Mouse (Mus musculus) limb, embryonic 14.5 days (tissue): ENCODE data around the gene Ehhadh. TPM values are rescaled to one million over a fixed set of nuclear protein-coding genes. Genes with fewer than 3 reads are reported as not detected.

Experiments
- ATAC-seq: fragments of 200-750 bp; cut with Nextera tagmentation; 2 replicates; pipeline ENCODE4 v1.8.0; 2017; ENCODE audit warnings: low read depth, moderate number of reproducible peaks, moderate TSS enrichment; ENCODE audit not compliant: low FRiP score
- DNase-seq: peaks from one replicate; pipeline ENCODE4 v3.0.0-alpha.2; 2015; ENCODE audit warnings: low spot score
- H3K27ac ChIP-seq: fragments of 300-500 bp; sonication (generic); replicated peaks from 2 replicates; pipeline ENCODE4 v1.5.1; 2014; ENCODE audit warnings: low read depth, mild to moderate bottlenecking, low read length, moderate library complexity, mixed read lengths
- H3K27me3 ChIP-seq: fragments of 300-500 bp; sonication (generic); 2 replicates; pipeline ENCODE4 v1.6.1; 2014; ENCODE audit warnings: low read length, mixed read lengths; ENCODE audit not compliant: control insufficient read depth, insufficient read depth
- H3K36me3 ChIP-seq: fragments of 300-500 bp; sonication (generic); 2 replicates; pipeline ENCODE4 v1.6.1; 2014; ENCODE audit warnings: mild to moderate bottlenecking, low read length, moderate library complexity, mixed read lengths; ENCODE audit not compliant: control insufficient read depth, insufficient read depth
- H3K4me1 ChIP-seq: fragments of 300-500 bp; sonication (generic); 2 replicates; pipeline ENCODE4 v1.6.1; 2014; ENCODE audit warnings: antibody characterized with exemption, low read length, mixed read lengths; ENCODE audit not compliant: control insufficient read depth, insufficient read depth
- H3K4me2 ChIP-seq: fragments of 300-500 bp; sonication (generic); replicated peaks from 2 replicates; pipeline ENCODE4 v1.6.1; 2014; ENCODE audit warnings: low read depth, mild to moderate bottlenecking, low read length, moderate library complexity; ENCODE audit not compliant: severe bottlenecking
- H3K4me3 ChIP-seq: fragments of 300-500 bp; sonication (generic); replicated peaks from 2 replicates; pipeline ENCODE4 v1.5.1; 2014; ENCODE audit warnings: low read length
- H3K9ac ChIP-seq: fragments of 300-500 bp; sonication (generic); 2 replicates; pipeline ENCODE4 v1.6.1; 2014; ENCODE audit warnings: mild to moderate bottlenecking, low read depth, low read length, moderate library complexity; ENCODE audit not compliant: severe bottlenecking
- H3K9me3 ChIP-seq: fragments of 300-500 bp; sonication (generic); 2 replicates; pipeline ENCODE4 v1.6.1; 2016; ENCODE audit warnings: low read length; ENCODE audit not compliant: control insufficient read depth
- POLR2A ChIP-seq: fragments of 200-500 bp; IDR thresholded peaks from 2 replicates; pipeline ENCODE4 v1.8.0; 2012; ENCODE audit warnings: inconsistent platforms, mild to moderate bottlenecking, moderate library complexity, borderline replicate concordance; ENCODE audit not compliant: insufficient read depth, insufficient read length; ENCODE audit errors: extremely low read depth
- WGBS: fragments of 180-500 bp; shearing (Covaris S2); extraction: QIAGEN DNeasy Blood & Tissue Kit; methylation state at CpG from one replicate; pipeline ENCODE4 v1.1.7; 2014; 5-methylcytosine and 5-hydroxymethylcytosine counted together
- polyA plus RNA-seq, 2 experiments: library from polyadenylated mRNA; depleted of rRNA in 1 of 2; stranded (reverse) in 1 of 2; unstranded in 1 of 2; fragments of >200 nt; fragmentation: Nextera tagmentation in 1 of 2; extraction: Ambion mirVana in 1 of 2; gene quantifications; 2 replicates each; pipeline versions ENCODE4 v1.2.1 to v1.2.3; 2012 to 2014

Ehhadh gene
- polyA plus RNA-seq, 2 experiments, result 2.3 to 4.7 TPM

GRCm38 (mm10) chr16:21833469-21833868 lies 45.9 kb upstream of the Ehhadh start:
- ATAC-seq (no peak), DNase-seq (no peak)
- no peak overlapping the region for H3K4me2 ChIP-seq
- WGBS, result 70% methylated on average over 1 of the region's 1 CpGs
- no peaks in the 10 kb centered on the region for H3K4me1 ChIP-seq
- H3K9ac ChIP-seq, result no peak overlapping the region
- no peak overlapping the region for H3K27ac ChIP-seq
- H3K4me3 ChIP-seq, result no peak overlapping the region
- no peaks in the 10 kb centered on the region for H3K9me3 ChIP-seq
- H3K36me3 ChIP-seq, result no peaks in the 10 kb centered on the region
- no peak for TF ChIP-seq POLR2A
- no peaks in the 10 kb centered on the region for H3K27me3 ChIP-seq

- TF ChIP-seq POLR2A, result no peak
- H3K4me2 ChIP-seq, result no peak overlapping the region
- no peak overlapping the region for H3K4me3 ChIP-seq
- DNase-seq, result no peak
- H3K27ac ChIP-seq, result no peak overlapping the region
- WGBS, result 69% methylated on average over 5 of the region's 5 CpGs
- no peaks in the 10 kb centered on the region for H3K36me3 ChIP-seq
- no peak overlapping the region for H3K9ac ChIP-seq
- no peak for ATAC-seq
- H3K4me1 ChIP-seq, result peaks cover 9% of the 10 kb centered on the region
- H3K27me3 ChIP-seq, result no peaks in the 10 kb centered on the region
- H3K9me3 ChIP-seq, result no peaks in the 10 kb centered on the region
Observed at GRCm38 (mm10) chr16:21831764-21832163, 44.2 kb upstream of the Ehhadh start.

- no peak for TF ChIP-seq POLR2A
- 58% methylated on average over 6 of the region's 6 CpGs for WGBS
- DNase-seq, result no peak
Observed at GRCm38 (mm10) chr16:21830784-21831183, 43.2 kb upstream of the Ehhadh start.

GRCm38 (mm10) chr16:21829711-21830110 lies 42.1 kb upstream of the Ehhadh start:
- Histone ChIP-seq H3K4me3 (no peak overlapping the region), H3K9ac (no peak overlapping the region), H3K27me3 (no peaks in the 10 kb centered on the region), H3K27ac (no peak overlapping the region), H3K9me3 (no peaks in the 10 kb centered on the region), H3K4me1 (peaks cover 12% of the 10 kb centered on the region), H3K36me3 (no peaks in the 10 kb centered on the region), H3K4me2 (no peak overlapping the region)
- no peak for DNase-seq
- TF ChIP-seq POLR2A, result no peak
- 40% methylated on average over 5 of the region's 5 CpGs for WGBS
- no peak for ATAC-seq

More at GRCm38 (mm10) chr16:21830784-21831183, 43.2 kb upstream of the Ehhadh start:
- H3K27me3 ChIP-seq, result no peaks in the 10 kb centered on the region
- no peak overlapping the region for H3K4me3 ChIP-seq
- H3K36me3 ChIP-seq, result no peaks in the 10 kb centered on the region
- no peak overlapping the region for H3K9ac ChIP-seq
- H3K9me3 ChIP-seq, result no peaks in the 10 kb centered on the region
- ATAC-seq, result no peak
- peaks cover 12% of the 10 kb centered on the region for H3K4me1 ChIP-seq
- H3K27ac ChIP-seq, result no peak overlapping the region
- no peak overlapping the region for H3K4me2 ChIP-seq

GRCm38 (mm10) chr16:21827581-21827980 lies 40.0 kb upstream of the Ehhadh start:
- no peaks in the 10 kb centered on the region for H3K27me3 ChIP-seq
- H3K9ac ChIP-seq, result no peak overlapping the region
- DNase-seq, result no peak
- TF ChIP-seq POLR2A, result no peak
- H3K27ac ChIP-seq, result peak overlapping the region; percentile 63
- peaks cover 12% of the 10 kb centered on the region for H3K4me1 ChIP-seq
- WGBS, result 62% methylated on average over 4 of the region's 4 CpGs
- no peak for ATAC-seq
- H3K9me3 ChIP-seq, result no peaks in the 10 kb centered on the region
- H3K4me2 ChIP-seq, result 0 out of 2 replicates have a peak overlapping the region, but pooled peaks have one; percentile 3
- no peak overlapping the region for H3K4me3 ChIP-seq
- no peaks in the 10 kb centered on the region for H3K36me3 ChIP-seq

- H3K4me3 ChIP-seq, result no peak overlapping the region
- WGBS, result 34% methylated on average over 4 of the region's 4 CpGs
Observed at GRCm38 (mm10) chr16:21827153-21827552, 39.5 kb upstream of the Ehhadh start.

More at GRCm38 (mm10) chr16:21827153-21827552, 39.5 kb upstream of the Ehhadh start:
- H3K36me3 ChIP-seq, result no peaks in the 10 kb centered on the region
- TF ChIP-seq POLR2A, result no peak
- H3K27me3 ChIP-seq, result no peaks in the 10 kb centered on the region
- ATAC-seq (no peak), DNase-seq (peak; percentile 69)
- H3K27ac ChIP-seq, result peak overlapping the region; percentile 63; the same call in 1 of the 2 replicates
- H3K4me2 ChIP-seq, result 0 out of 2 replicates have a peak overlapping the region, but pooled peaks have one; percentile 3
- H3K4me1 ChIP-seq, result peaks cover 12% of the 10 kb centered on the region
- no peaks in the 10 kb centered on the region for H3K9me3 ChIP-seq
- H3K9ac ChIP-seq, result no peak overlapping the region
